In genomic region chr7:128743898-128744297, GRCm38 (mm10) we compare ENCODE assay signal across 7 mouse cellular contexts. TPM values are rescaled to one million over a fixed set of nuclear protein-coding genes. Genes with fewer than 3 reads are reported as not detected.
A peak's percentile ranks its signal among the peaks of the same experiment; 100 is the strongest.
DNase-seq lines count a peak whose midpoint lies in the region; ATAC-seq lines count a peak whose summit lies in the region.

No protein-coding gene starts in this region.

- no peaks in the 10 kb centered on the region for H3K27me3 ChIP-seq in megakaryocyte, embryonic 14.5 days (replicated peaks)
- peaks cover 21% of the 10 kb centered on the region for H3K27me3 ChIP-seq in forebrain, embryonic 12.5 days
- H3K27me3 ChIP-seq in limb, embryonic 13.5 days: 0 out of 2 replicates have a peak, but pooled peaks cover 8% of the 10 kb centered on the region
- H3K27me3 ChIP-seq in stomach, embryonic 15.5 days (replicated peaks): no peaks in the 10 kb centered on the region

- H3K9ac ChIP-seq in forebrain, embryonic 12.5 days: no peak overlapping the region
- H3K9ac ChIP-seq in limb, embryonic 13.5 days: no peak overlapping the region
- no peak overlapping the region for H3K9ac ChIP-seq in stomach, embryonic 15.5 days

- H3K4me3 ChIP-seq in megakaryocyte, embryonic 14.5 days (replicated peaks): peak overlapping the region; percentile 96
- 0 out of 2 replicates have a peak overlapping the region, but pooled peaks have one; percentile 91 for H3K4me3 ChIP-seq in forebrain, embryonic 12.5 days (replicated peaks)
- peak overlapping the region; percentile 97 for H3K4me3 ChIP-seq in limb, embryonic 13.5 days
- peak overlapping the region; percentile 99; the same call in 1 of the 2 replicates for H3K4me3 ChIP-seq in stomach, embryonic 15.5 days (replicated peaks)

- H3K27ac ChIP-seq in forebrain, embryonic 12.5 days: no peak overlapping the region
- H3K27ac ChIP-seq in limb, embryonic 13.5 days: no peak overlapping the region
- H3K27ac ChIP-seq in stomach, embryonic 15.5 days: no peak overlapping the region

- WGBS in forebrain, embryonic 12.5 days: 63% methylated on average over 2 of the region's 2 CpGs
- WGBS in limb, embryonic 13.5 days: 68% methylated on average over 2 of the region's 2 CpGs
- 52% methylated on average over 2 of the region's 2 CpGs for WGBS in stomach, embryonic 15.5 days

- peak overlapping the region; percentile 55 for H3K4me2 ChIP-seq in forebrain, embryonic 12.5 days
- H3K4me2 ChIP-seq in limb, embryonic 13.5 days (replicated peaks): peak overlapping the region; percentile 80
- peak overlapping the region; percentile 86; the same call in 1 of the 2 replicates for H3K4me2 ChIP-seq in stomach, embryonic 15.5 days

- peaks cover 18% of the 10 kb centered on the region for H3K36me3 ChIP-seq in megakaryocyte, embryonic 14.5 days (replicated peaks; ENCODE audit: low read length)
- 0 out of 2 replicates have a peak, but pooled peaks cover 6% of the 10 kb centered on the region for H3K36me3 ChIP-seq in forebrain, embryonic 12.5 days (replicated peaks)
- H3K36me3 ChIP-seq in limb, embryonic 13.5 days: peaks cover 6% of the 10 kb centered on the region; the same call in 1 of the 2 replicates
- no peaks in the 10 kb centered on the region for H3K36me3 ChIP-seq in stomach, embryonic 15.5 days

- no peaks in the 10 kb centered on the region for H3K9me3 ChIP-seq in megakaryocyte, embryonic 14.5 days
- no peaks in the 10 kb centered on the region for H3K9me3 ChIP-seq in forebrain, embryonic 12.5 days
- H3K9me3 ChIP-seq in limb, embryonic 13.5 days: no peaks in the 10 kb centered on the region
- no peaks in the 10 kb centered on the region for H3K9me3 ChIP-seq in stomach, embryonic 15.5 days

- no peak for ATAC-seq in megakaryocyte, adult 5-6 weeks (ENCODE audit: poor library complexity, severe bottlenecking)
- no peak for ATAC-seq in forebrain, embryonic 12.5 days (ENCODE audit: low FRiP score)
- ATAC-seq in limb, embryonic 13.5 days (ENCODE audit: low FRiP score, low read depth): no peak
- no peak for ATAC-seq in stomach, embryonic 15.5 days (ENCODE audit: insufficient read depth, low FRiP score, low read depth)

- H3K4me1 ChIP-seq in megakaryocyte, embryonic 14.5 days: peaks cover 65% of the 10 kb centered on the region
- H3K4me1 ChIP-seq in forebrain, embryonic 12.5 days: peaks cover 36% of the 10 kb centered on the region
- H3K4me1 ChIP-seq in limb, embryonic 13.5 days: peaks cover 41% of the 10 kb centered on the region
- peaks cover 19% of the 10 kb centered on the region for H3K4me1 ChIP-seq in stomach, embryonic 15.5 days

- no peak for DNase-seq in gastrocnemius, postnatal 25 days
- no peak for DNase-seq in layer of hippocampus, postnatal 10 days (ENCODE audit: low spot score in 2 of 2)

RNA-seq across cellular contexts. Expression of gene Sec23ip, which starts 0.8 kb away (rescaled TPM):
- polyA plus RNA-seq in megakaryocyte, embryonic 14.5 days (2012; ENCODE audit: insufficient read depth, low replicate concordance): 0.60 and 4.3 TPM in 2 replicates
- 29.1 and 41.2 TPM in 2 replicates for total RNA-seq in megakaryocyte, adult 5-6 weeks (2015)
- 36.6 and 41.5 TPM in 2 replicates for total RNA-seq in megakaryocyte, adult 5-6 weeks (2017)
- 43.1 and 45.7 TPM in 2 replicates for polyA plus RNA-seq in forebrain, embryonic 12.5 days (2016; fragmentation: Nextera tagmentation; extraction: Ambion mirVana)
- 40.4 and 42.2 TPM in 2 replicates for polyA plus RNA-seq in limb, embryonic 13.5 days (2015; fragmentation: Nextera tagmentation; extraction: Ambion mirVana)
- 32.3 and 32.5 TPM in 2 replicates for polyA plus RNA-seq in stomach, embryonic 15.5 days (2015; fragmentation: Nextera tagmentation; extraction: Ambion mirVana)
- 10 to 100 TPM; 19.0 to 22.4 TPM for total RNA-seq in gastrocnemius, postnatal 25 days (2021)
- total RNA-seq in layer of hippocampus, postnatal 10 days (2021): 10 to 100 TPM; 34.7 to 37.1 TPM

RNA-seq across cellular contexts. Expression of gene Mcmbp, which starts 3.6 kb away (rescaled TPM):
- polyA plus RNA-seq in megakaryocyte, embryonic 14.5 days (2012; ENCODE audit: insufficient read depth, low replicate concordance): 1.4 and 6.3 TPM in 2 replicates
- total RNA-seq in megakaryocyte, adult 5-6 weeks (2015): 127 and 133 TPM in 2 replicates
- total RNA-seq in megakaryocyte, adult 5-6 weeks (2017): 77.4 and 95.5 TPM in 2 replicates
- 73.3 and 83.0 TPM in 2 replicates for polyA plus RNA-seq in forebrain, embryonic 12.5 days (2016; fragmentation: Nextera tagmentation; extraction: Ambion mirVana)
- 67.4 and 69.4 TPM in 2 replicates for polyA plus RNA-seq in limb, embryonic 13.5 days (2015; fragmentation: Nextera tagmentation; extraction: Ambion mirVana)
- polyA plus RNA-seq in stomach, embryonic 15.5 days (2015; fragmentation: Nextera tagmentation; extraction: Ambion mirVana): 58.2 and 60.9 TPM in 2 replicates
- 10 to 100 TPM; 13.3 to 13.7 TPM for total RNA-seq in gastrocnemius, postnatal 25 days (2021)
- 10 to 100 TPM; 32.5 to 32.7 TPM for total RNA-seq in layer of hippocampus, postnatal 10 days (2021)
